Mouse (Mus musculus): ENCODE results near the gene Dbt. TPM values are rescaled to one million over a fixed set of nuclear protein-coding genes. Genes with fewer than 3 reads are reported as not detected.
A peak's percentile ranks its signal among the peaks of the same experiment; 100 is the strongest.

Gene Dbt
- polyA plus RNA-seq, 1 experiment = 19.2 TPM

- TF ChIP-seq POLR2A (IDR thresholded peaks at IDR 0.05; ENCODE audit: extremely low read depth, insufficient read depth, low read length) = no peak
- no peak for TF ChIP-seq CTCF (IDR thresholded peaks at IDR 0.05; ENCODE audit: extremely low read depth, insufficient read depth, low read length)
These were observed 21.9 kb upstream of the Dbt start for GRCm38 (mm10) chr3:116490920-116491319.

GRCm38 (mm10) chr3:116491923-116492454 is 20.9 kb upstream of the Dbt start:
- no peak overlapping the region for H3K4me3 ChIP-seq (ENCODE audit: insufficient read depth, low read length)
- TF ChIP-seq CTCF (IDR thresholded peaks at IDR 0.05; ENCODE audit: extremely low read depth, insufficient read depth, low read length) (no peak), POLR2A (IDR thresholded peaks at IDR 0.05; ENCODE audit: extremely low read depth, insufficient read depth, low read length) (no peak)
- H3K4me1 ChIP-seq (ENCODE audit: control insufficient read depth, insufficient read depth, low read length) = no peaks in the 10 kb centered on the region
- H3K27ac ChIP-seq (ENCODE audit: insufficient read depth, low read length) = no peak overlapping the region

More at GRCm38 (mm10) chr3:116490920-116491319, 21.9 kb upstream of the Dbt start:
- H3K4me1 ChIP-seq (ENCODE audit: control insufficient read depth, insufficient read depth, low read length) = no peaks in the 10 kb centered on the region
- no peak overlapping the region for H3K4me3 ChIP-seq (ENCODE audit: insufficient read depth, low read length)
- H3K27ac ChIP-seq (ENCODE audit: insufficient read depth, low read length) = no peak overlapping the region

- Histone ChIP-seq H3K27ac (ENCODE audit: insufficient read depth, low read length) (no peak overlapping the region), H3K4me3 (ENCODE audit: insufficient read depth, low read length) (no peak overlapping the region), H3K4me1 (ENCODE audit: control insufficient read depth, insufficient read depth, low read length) (no peaks in the 10 kb centered on the region)
- TF ChIP-seq CTCF (IDR thresholded peaks at IDR 0.05; ENCODE audit: extremely low read depth, insufficient read depth, low read length) = no peak
- TF ChIP-seq POLR2A (IDR thresholded peaks at IDR 0.05; ENCODE audit: extremely low read depth, insufficient read depth, low read length) = no peak
These were observed 19.2 kb upstream of the Dbt start for GRCm38 (mm10) chr3:116493658-116494057.

GRCm38 (mm10) chr3:116495671-116496070 is 17.2 kb upstream of the Dbt start:
- Histone ChIP-seq H3K4me3 (ENCODE audit: insufficient read depth, low read length) (no peak overlapping the region), H3K4me1 (ENCODE audit: control insufficient read depth, insufficient read depth, low read length) (no peaks in the 10 kb centered on the region), H3K27ac (ENCODE audit: insufficient read depth, low read length) (no peak overlapping the region)
- TF ChIP-seq CTCF (IDR thresholded peaks at IDR 0.05; ENCODE audit: extremely low read depth, insufficient read depth, low read length) = no peak
- no peak for TF ChIP-seq POLR2A (IDR thresholded peaks at IDR 0.05; ENCODE audit: extremely low read depth, insufficient read depth, low read length)

- Histone ChIP-seq H3K27ac (ENCODE audit: insufficient read depth, low read length) (no peak within 1 kb of the TSS), H3K4me1 (ENCODE audit: control insufficient read depth, insufficient read depth, low read length) (peaks cover 6% of the 10 kb centered on the region), H3K4me3 (ENCODE audit: insufficient read depth, low read length) (peak within 1 kb of the TSS; percentile 48)
- TF ChIP-seq CTCF (IDR thresholded peaks at IDR 0.05; ENCODE audit: extremely low read depth, insufficient read depth, low read length) = peak; percentile 82
- 0 out of 2 replicates have a peak, but pooled peaks have one; percentile 16 for TF ChIP-seq POLR2A (IDR thresholded peaks at IDR 0.05; ENCODE audit: extremely low read depth, insufficient read depth, low read length)
These were observed 5.0 kb upstream of the Dbt start, which contains the start of gene Rtca for GRCm38 (mm10) chr3:116507772-116508351. Gene Rtca, minus strand, starts transcription at chr3:116508208.

GRCm38 (mm10) chr3:116512151-116512903 is 543 bp upstream of the Dbt start:
- no peak overlapping the region for H3K27ac ChIP-seq (ENCODE audit: insufficient read depth, low read length)
- H3K4me1 ChIP-seq (ENCODE audit: control insufficient read depth, insufficient read depth, low read length) = peaks cover 3% of the 10 kb centered on the region
- peak overlapping the region; percentile 67 for H3K4me3 ChIP-seq (ENCODE audit: insufficient read depth, low read length)
- TF ChIP-seq POLR2A (IDR thresholded peaks at IDR 0.05; ENCODE audit: extremely low read depth, insufficient read depth, low read length) (no peak), CTCF (IDR thresholded peaks at IDR 0.05; ENCODE audit: extremely low read depth, insufficient read depth, low read length) (0 out of 2 replicates have a peak, but pooled peaks have one; percentile 6)

- TF ChIP-seq CTCF (IDR thresholded peaks at IDR 0.05; ENCODE audit: extremely low read depth, insufficient read depth, low read length) (no peak), POLR2A (IDR thresholded peaks at IDR 0.05; ENCODE audit: extremely low read depth, insufficient read depth, low read length) (no peak)
- H3K4me1 ChIP-seq (ENCODE audit: control insufficient read depth, insufficient read depth, low read length) = no peaks in the 10 kb centered on the region
- H3K27ac ChIP-seq (ENCODE audit: insufficient read depth, low read length) = no peak overlapping the region
- no peak overlapping the region for H3K4me3 ChIP-seq (ENCODE audit: insufficient read depth, low read length)
These were observed 7.4 kb downstream of the Dbt start for GRCm38 (mm10) chr3:116520141-116520761.

- no peak for TF ChIP-seq POLR2A (IDR thresholded peaks at IDR 0.05; ENCODE audit: extremely low read depth, insufficient read depth, low read length)
- TF ChIP-seq CTCF (IDR thresholded peaks at IDR 0.05; ENCODE audit: extremely low read depth, insufficient read depth, low read length) = no peak
- Histone ChIP-seq H3K4me1 (ENCODE audit: control insufficient read depth, insufficient read depth, low read length) (peaks cover 1% of the 10 kb centered on the region; the same call in 1 of the 2 replicates), H3K27ac (ENCODE audit: insufficient read depth, low read length) (no peak overlapping the region), H3K4me3 (ENCODE audit: insufficient read depth, low read length) (no peak overlapping the region)
These were observed 16.9 kb downstream of the Dbt start for GRCm38 (mm10) chr3:116529741-116530140.

- TF ChIP-seq POLR2A (IDR thresholded peaks at IDR 0.05; ENCODE audit: extremely low read depth, insufficient read depth, low read length) (no peak), CTCF (IDR thresholded peaks at IDR 0.05; ENCODE audit: extremely low read depth, insufficient read depth, low read length) (no peak)
- H3K27ac ChIP-seq (ENCODE audit: insufficient read depth, low read length) = no peak overlapping the region
- H3K4me3 ChIP-seq (ENCODE audit: insufficient read depth, low read length) = no peak overlapping the region
- H3K4me1 ChIP-seq (ENCODE audit: control insufficient read depth, insufficient read depth, low read length) = peaks cover 1% of the 10 kb centered on the region; the same call in 1 of the 2 replicates
These were observed 18.0 kb downstream of the Dbt start for GRCm38 (mm10) chr3:116530826-116531225.
